Mouse (Mus musculus) hindbrain, embryonic 10.5 days (tissue): Measurements from ENCODE around the gene Papss2. TPM values are rescaled to one million over a fixed set of nuclear protein-coding genes. Genes with fewer than 3 reads are reported as not detected.

ENCODE experiments used
- DNase-seq: peaks from one replicate; pipeline ENCODE4 v3.0.0-alpha.2; 2017; ENCODE audit warnings: low spot score
- H3K27ac ChIP-seq: fragments of 300-500 bp; sonication (generic); 2 replicates; pipeline ENCODE4 v1.5.1; 2016; ENCODE audit warnings: mild to moderate bottlenecking, moderate library complexity
- H3K27me3 ChIP-seq: fragments of 300-500 bp; sonication (generic); 2 replicates; pipeline ENCODE4 v1.6.1; 2016; ENCODE audit warnings: mild to moderate bottlenecking; ENCODE audit not compliant: poor library complexity, insufficient read depth, severe bottlenecking
- H3K36me3 ChIP-seq: fragments of 300-500 bp; sonication (generic); 2 replicates; pipeline ENCODE4 v1.6.1; 2016; ENCODE audit warnings: mild to moderate bottlenecking, moderate library complexity
- H3K4me1 ChIP-seq: fragments of 300-500 bp; sonication (generic); replicated peaks from 2 replicates; pipeline ENCODE4 v1.6.1; 2016; ENCODE audit warnings: mild to moderate bottlenecking
- H3K4me3 ChIP-seq: fragments of 300-500 bp; sonication (generic); 2 replicates; pipeline ENCODE4 v1.5.1; 2016; ENCODE audit warnings: mild to moderate bottlenecking, moderate library complexity
- H3K9me3 ChIP-seq: fragments of 300-500 bp; sonication (generic); 2 replicates; pipeline ENCODE4 v1.6.1; 2016; ENCODE audit warnings: mild to moderate bottlenecking, moderate library complexity
- WGBS: fragments of 180-500 bp; shearing (Covaris S2); methylation state at CpG from one replicate; pipeline ENCODE4 v1.1.7; 2016; 5-methylcytosine and 5-hydroxymethylcytosine counted together
- polyA plus RNA-seq: library from polyadenylated mRNA; unstranded; fragments of >200 nt; fragmentation: Nextera tagmentation; extraction: Ambion mirVana; gene quantifications from 2 replicates; pipeline ENCODE4 v1.2.1, GENCODE M21; 2016

The Papss2 gene
- polyA plus RNA-seq, 1 experiment from 2014 or later, result 1.7 TPM

DNA sequence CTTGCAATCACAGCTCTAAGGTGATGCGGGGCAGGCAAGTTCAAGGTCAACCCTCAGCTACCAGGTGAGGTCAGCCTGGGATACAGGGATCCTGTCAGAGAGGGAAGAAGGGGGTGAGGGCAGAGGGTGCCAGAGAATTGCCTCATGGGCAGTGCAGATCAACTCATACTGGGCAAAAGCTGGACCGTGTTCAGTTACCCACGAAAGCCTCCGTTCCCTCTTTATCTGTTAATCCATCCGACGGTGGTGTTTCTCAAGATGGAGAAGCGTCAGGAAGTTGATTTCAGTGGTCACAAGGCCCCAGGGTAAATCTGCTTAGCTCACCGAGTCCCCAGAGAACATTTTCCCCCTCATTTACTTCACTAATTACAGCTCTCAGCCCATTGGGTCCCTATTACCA lies 8.5 kb downstream of the Papss2 start:
- Histone ChIP-seq H3K27me3 (no peaks in the 10 kb centered on the region), H3K36me3 (no peaks in the 10 kb centered on the region), H3K4me1 (no peaks in the 10 kb centered on the region), H3K9me3 (no peaks in the 10 kb centered on the region), H3K4me3 (no peak overlapping the region), H3K27ac (no peak overlapping the region)
- WGBS, result 83% methylated on average over 8 of the region's 8 CpGs
- DNase-seq, result no peak

DNA sequence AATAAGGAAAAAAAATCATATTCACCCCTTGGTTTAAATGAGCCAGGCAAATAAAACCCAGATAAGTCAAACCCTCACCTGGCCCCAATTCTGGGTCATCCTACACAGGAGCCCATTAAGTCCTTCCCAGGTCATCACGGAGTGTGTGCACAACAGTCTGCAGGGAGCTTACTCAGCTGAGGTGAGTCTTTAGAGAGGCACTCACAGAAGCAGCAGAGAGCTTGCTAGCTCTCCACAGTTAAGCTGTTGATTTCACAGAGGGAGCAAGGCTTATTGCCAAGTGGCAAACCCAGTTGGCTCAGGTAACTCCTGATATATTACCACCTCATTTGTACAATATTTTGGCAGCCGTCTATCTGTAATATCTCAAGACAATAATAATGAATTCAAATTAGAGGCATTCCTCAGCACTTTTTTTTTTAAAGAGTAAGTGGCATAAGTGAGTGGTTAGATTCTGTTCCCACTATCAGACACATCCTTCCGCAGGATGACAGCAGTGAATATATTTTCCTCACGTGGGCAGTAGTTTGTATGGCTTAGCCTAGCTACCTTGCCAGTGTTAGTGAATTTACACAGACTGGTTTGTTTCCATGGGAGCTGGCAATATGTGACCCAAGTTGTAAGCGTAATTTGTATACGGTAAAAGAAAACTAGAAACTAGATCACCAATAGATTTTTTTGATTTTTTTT lies 9.1 kb downstream of the Papss2 start:
- H3K4me3 ChIP-seq, result no peak overlapping the region
- no peaks in the 10 kb centered on the region for H3K4me1 ChIP-seq
- no peaks in the 10 kb centered on the region for H3K9me3 ChIP-seq
- H3K27ac ChIP-seq, result no peak overlapping the region
- H3K27me3 ChIP-seq, result no peaks in the 10 kb centered on the region
- DNase-seq, result no peak
- WGBS, result 88% methylated on average over 6 of the region's 6 CpGs
- no peaks in the 10 kb centered on the region for H3K36me3 ChIP-seq

DNA sequence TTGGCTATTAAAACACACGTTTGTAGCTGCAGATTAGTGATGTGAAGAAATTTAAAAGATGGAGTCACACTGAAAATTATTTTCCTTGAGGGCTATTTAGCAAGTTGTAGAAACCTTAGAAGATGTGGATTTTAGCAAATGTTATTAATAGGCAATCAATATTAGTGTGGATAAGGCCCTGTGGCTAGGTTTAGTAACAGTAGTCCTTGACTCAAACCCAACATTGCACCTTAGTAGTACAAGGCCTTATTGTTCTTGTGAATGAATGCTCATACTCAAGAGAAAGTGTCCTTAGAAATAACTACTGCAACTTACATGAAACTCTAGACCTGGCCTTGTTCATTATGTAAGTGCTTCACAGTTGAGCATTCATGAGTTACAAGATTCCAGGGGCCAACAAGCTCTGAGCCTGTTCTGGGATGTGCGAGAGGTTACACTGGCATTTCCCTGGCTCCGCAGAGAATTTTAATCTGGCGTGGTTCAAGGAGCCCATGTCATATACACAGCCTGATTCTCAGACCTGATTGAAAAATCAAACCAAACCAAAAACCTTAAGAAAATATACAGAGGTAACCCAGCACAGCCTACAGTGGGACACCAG lies 10.7 kb downstream of the Papss2 start:
- no peak for DNase-seq
- no peaks in the 10 kb centered on the region for H3K36me3 ChIP-seq
- H3K27me3 ChIP-seq, result no peaks in the 10 kb centered on the region
- no peaks in the 10 kb centered on the region for H3K9me3 ChIP-seq
- H3K27ac ChIP-seq, result no peak overlapping the region
- H3K4me1 ChIP-seq, result no peaks in the 10 kb centered on the region
- WGBS, result 72% methylated on average over 4 of the region's 4 CpGs
- no peak overlapping the region for H3K4me3 ChIP-seq

DNA sequence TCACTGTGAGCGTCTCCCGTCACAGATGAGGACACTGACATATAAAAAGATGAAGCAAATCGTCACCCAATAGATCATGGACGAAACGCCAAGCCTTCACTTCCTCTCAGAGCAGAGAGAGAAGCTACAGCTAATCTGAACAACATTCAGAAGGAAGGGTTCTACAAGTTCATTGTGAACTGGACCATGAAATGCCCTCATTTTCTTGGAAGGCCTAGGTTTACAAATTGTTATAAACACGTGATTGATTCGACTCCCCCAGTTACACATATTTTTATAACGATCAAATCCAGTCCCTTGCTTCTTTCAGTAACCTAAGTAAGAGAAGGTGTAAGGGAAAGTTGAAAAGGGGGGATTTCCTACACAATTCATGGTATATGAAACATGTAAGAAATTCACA lies 11.4 kb downstream of the Papss2 start:
- Histone ChIP-seq H3K36me3 (no peaks in the 10 kb centered on the region), H3K9me3 (no peaks in the 10 kb centered on the region), H3K27ac (no peak overlapping the region), H3K27me3 (no peaks in the 10 kb centered on the region), H3K4me1 (no peaks in the 10 kb centered on the region), H3K4me3 (no peak overlapping the region)
- WGBS, result 89% methylated on average over 8 of the region's 8 CpGs
- DNase-seq, result no peak

- Histone ChIP-seq H3K4me3 (no peak overlapping the region), H3K27me3 (no peaks in the 10 kb centered on the region), H3K4me1 (no peaks in the 10 kb centered on the region), H3K27ac (no peak overlapping the region), H3K9me3 (no peaks in the 10 kb centered on the region), H3K36me3 (no peaks in the 10 kb centered on the region)
- 91% methylated on average over 9 of the region's 9 CpGs for WGBS
- no peak for DNase-seq
Measured at GRCm38 (mm10) chr19:32611386-32612092, 15.9 kb downstream of the Papss2 start.

DNA sequence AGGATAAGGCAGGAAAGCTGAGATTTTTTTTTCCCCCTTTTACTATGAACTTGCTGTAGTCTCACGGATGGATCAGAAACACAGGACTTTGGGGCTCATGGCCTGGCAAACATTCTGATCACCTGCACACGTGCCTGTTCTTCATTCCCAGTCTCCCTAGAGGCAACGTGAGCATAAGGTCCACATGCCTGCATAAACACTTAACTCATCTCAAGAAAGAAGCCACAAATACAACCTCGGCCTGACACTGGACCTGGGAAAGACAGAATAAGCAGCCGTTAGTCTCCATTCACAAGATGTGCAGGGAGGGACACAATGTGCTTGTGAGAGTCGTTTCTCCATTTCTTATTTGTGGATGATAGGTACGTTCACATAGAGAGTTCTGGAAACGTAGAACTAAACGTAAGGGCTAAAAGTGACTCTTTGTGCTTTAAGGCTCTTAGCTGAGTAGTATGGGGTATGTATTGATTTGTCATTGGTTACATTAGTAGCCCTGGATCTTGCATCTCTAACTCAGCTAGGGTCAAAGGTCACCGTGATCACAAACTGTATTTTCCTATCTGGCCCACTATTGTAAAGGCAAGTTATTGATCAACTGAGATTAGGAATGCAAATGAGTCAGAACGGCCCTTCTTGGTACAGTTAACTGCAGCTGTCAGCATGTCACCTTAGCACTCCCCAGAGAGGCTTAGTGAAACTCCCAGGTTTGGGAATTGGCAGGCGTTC lies 18.6 kb downstream of the Papss2 start:
- H3K27me3 ChIP-seq, result no peaks in the 10 kb centered on the region
- no peaks in the 10 kb centered on the region for H3K36me3 ChIP-seq
- WGBS, result 84% methylated on average over 12 of the region's 12 CpGs
- H3K4me1 ChIP-seq, result no peaks in the 10 kb centered on the region
- no peak for DNase-seq
- H3K4me3 ChIP-seq, result no peak overlapping the region
- no peak overlapping the region for H3K27ac ChIP-seq
- no peaks in the 10 kb centered on the region for H3K9me3 ChIP-seq

DNA sequence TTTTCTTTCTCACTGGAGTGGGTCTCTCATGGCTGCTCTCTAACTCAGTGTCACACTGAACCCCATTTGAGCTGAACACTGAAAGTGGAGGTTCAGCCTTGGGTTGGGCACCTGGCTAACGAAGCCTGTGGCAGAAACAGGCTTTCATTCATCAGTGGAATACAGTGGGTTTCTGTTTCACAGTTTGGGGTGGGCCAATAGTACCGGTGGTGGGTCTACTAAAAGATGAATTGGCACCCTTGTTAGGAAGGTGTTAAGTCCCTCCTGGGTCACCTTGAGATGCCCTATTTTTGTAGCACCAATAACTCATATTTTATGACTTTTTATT lies 19.1 kb downstream of the Papss2 start:
- H3K27ac ChIP-seq, result no peak overlapping the region
- no peak for DNase-seq
- H3K4me1 ChIP-seq, result no peaks in the 10 kb centered on the region
- WGBS, result 78% methylated on average over 2 of the region's 2 CpGs
- no peaks in the 10 kb centered on the region for H3K27me3 ChIP-seq
- no peak overlapping the region for H3K4me3 ChIP-seq
- no peaks in the 10 kb centered on the region for H3K36me3 ChIP-seq
- no peaks in the 10 kb centered on the region for H3K9me3 ChIP-seq

DNA sequence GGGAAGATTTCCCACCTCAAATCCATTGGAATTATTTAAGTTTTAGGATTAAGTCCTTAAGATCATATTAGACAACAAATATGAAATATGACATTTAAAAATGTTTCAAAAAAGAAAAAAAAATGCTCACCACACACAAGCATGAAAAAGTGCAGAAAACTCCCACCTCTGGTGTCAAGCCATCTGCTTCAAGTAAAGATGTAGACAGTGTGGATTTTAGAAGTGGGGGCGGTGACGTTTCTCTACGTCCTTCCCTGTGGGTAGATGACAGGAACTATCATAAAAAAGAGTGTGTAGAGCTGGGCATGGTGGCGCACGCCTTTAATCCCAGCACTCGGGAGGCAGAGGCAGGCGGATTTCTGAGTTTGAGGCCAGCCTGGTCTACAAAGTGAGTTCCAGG lies 21.1 kb downstream of the Papss2 start:
- WGBS, result 92% methylated on average over 7 of the region's 7 CpGs
- Histone ChIP-seq H3K27me3 (no peaks in the 10 kb centered on the region), H3K4me1 (no peaks in the 10 kb centered on the region), H3K9me3 (no peaks in the 10 kb centered on the region), H3K36me3 (no peaks in the 10 kb centered on the region), H3K4me3 (no peak overlapping the region), H3K27ac (no peak overlapping the region)
- DNase-seq, result no peak

DNA sequence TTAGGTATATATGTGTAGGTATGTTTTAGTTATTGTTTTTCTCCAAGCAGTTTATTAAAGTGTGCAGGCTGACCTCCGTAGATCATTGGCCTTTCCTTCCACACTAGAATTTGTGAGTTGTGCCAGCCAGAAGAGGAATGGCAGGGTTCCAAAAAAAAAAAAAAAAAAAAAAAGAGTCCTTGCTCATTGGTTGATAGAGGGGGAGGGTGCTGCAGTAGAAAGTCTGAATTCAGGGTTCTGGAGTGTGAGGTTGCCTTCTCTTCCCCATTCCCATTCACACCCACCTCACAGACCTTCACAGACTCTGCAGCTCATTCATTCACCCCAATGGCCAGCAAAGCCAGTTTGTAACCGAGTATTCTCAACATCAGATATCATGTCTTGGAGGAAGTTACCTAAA lies 24.1 kb downstream of the Papss2 start:
- no peak for DNase-seq
- H3K27me3 ChIP-seq, result no peaks in the 10 kb centered on the region

DNA sequence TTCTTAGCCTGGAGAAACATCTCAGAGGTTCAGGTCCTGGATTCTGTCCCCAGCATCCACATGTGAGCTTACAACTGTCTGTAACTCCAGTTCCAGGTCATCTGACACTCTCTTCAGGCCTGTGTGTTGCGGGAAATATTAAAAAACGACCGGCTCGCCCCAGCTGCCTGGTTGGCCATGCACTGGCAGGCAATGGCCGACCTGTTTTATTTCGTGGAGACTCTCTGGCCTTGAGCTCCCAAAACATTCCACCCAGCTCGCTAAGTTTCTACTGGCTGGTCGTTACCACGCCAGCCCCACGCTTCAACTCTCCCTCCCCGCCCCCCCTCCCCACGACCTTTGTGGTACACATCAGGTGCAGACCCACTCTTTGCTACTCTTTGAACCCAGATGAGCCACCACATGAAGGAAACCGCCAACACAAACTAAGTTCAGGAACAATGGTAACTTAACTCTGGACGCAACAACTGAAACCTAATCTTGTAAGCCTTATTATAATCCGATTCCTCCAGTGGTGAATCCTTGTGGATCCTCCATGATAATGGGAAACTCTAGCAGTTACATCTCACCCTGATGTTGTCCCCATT lies 25.4 kb downstream of the Papss2 start:
- Histone ChIP-seq H3K9me3 (no peaks in the 10 kb centered on the region), H3K4me3 (no peak overlapping the region), H3K4me1 (no peaks in the 10 kb centered on the region), H3K27ac (no peak overlapping the region), H3K27me3 (no peaks in the 10 kb centered on the region), H3K36me3 (no peaks in the 10 kb centered on the region)
- no peak for DNase-seq
- 89% methylated on average over 15 of the region's 15 CpGs for WGBS

More for the DNA sequence above, 24.1 kb downstream of the Papss2 start:
- H3K4me1 ChIP-seq, result no peaks in the 10 kb centered on the region
- H3K36me3 ChIP-seq, result no peaks in the 10 kb centered on the region
- H3K27ac ChIP-seq, result no peak overlapping the region
- H3K9me3 ChIP-seq, result no peaks in the 10 kb centered on the region
- WGBS, result 90% methylated on average over 2 of the region's 2 CpGs
- no peak overlapping the region for H3K4me3 ChIP-seq

DNA sequence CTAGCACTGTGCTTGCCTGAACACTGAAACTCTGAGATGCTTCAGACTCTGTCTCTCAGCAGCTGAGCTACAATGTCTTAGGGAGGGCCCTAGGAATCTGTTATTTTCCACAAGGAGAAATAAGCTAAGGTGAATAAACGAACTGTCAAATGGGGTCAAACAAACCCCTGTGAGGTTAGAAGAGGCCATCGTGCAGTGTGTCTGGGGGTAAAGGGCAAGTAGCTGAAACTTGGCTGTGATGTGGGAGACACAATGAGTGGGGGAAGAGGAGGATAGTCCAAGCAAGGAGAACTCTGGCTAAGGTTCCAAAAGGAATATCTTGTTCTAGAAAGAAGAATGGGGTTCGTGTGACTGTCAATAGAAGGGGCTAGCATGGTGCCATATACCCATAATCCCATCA lies 26.6 kb downstream of the Papss2 start:
- 0 out of 2 replicates have a peak, but pooled peaks cover 4% of the 10 kb centered on the region for H3K4me1 ChIP-seq
- H3K9me3 ChIP-seq, result no peaks in the 10 kb centered on the region
- no peak overlapping the region for H3K27ac ChIP-seq
- H3K36me3 ChIP-seq, result no peaks in the 10 kb centered on the region
- WGBS, result 77% methylated on average over 3 of the region's 3 CpGs
- no peak overlapping the region for H3K4me3 ChIP-seq
- no peak for DNase-seq
- H3K27me3 ChIP-seq, result no peaks in the 10 kb centered on the region

GRCm38 (mm10) chr19:32626768-32627331 lies 31.3 kb downstream of the Papss2 start:
- Histone ChIP-seq H3K4me1 (0 out of 2 replicates have a peak, but pooled peaks cover 4% of the 10 kb centered on the region), H3K27me3 (no peaks in the 10 kb centered on the region), H3K9me3 (no peaks in the 10 kb centered on the region), H3K36me3 (no peaks in the 10 kb centered on the region), H3K4me3 (no peak overlapping the region), H3K27ac (no peak overlapping the region)
- WGBS, result 71% methylated on average over 13 of the region's 13 CpGs
- no peak for DNase-seq
